21 mouse cellular contexts compared by ENCODE assay signal in genomic region chr10:45144038-45144817, GRCm38 (mm10). TPM values are rescaled to one million over a fixed set of nuclear protein-coding genes. Genes with fewer than 3 reads are reported as not detected.
A peak's percentile ranks its signal among the peaks of the same experiment; 100 is the strongest.
DNase-seq lines count a peak whose midpoint lies in the region; ATAC-seq and TF ChIP-seq lines count a peak whose summit lies in the region.
"Had no signal": no experiment of that assay in that cellular context is flagged by ENCODE, and none has a peak within 500 bp of the region (broad histone marks: within the 10 kb centered on the region; RNA-seq: fewer than 3 reads in every experiment).

No protein-coding gene starts in this region.

- H3K9me3 ChIP-seq in forebrain, embryonic 16.5 days (ENCODE audit: control insufficient read depth, low read length), result no peaks in the 10 kb centered on the region
- H3K9me3 ChIP-seq in forebrain, embryonic 15.5 days, result no peaks in the 10 kb centered on the region
- no peaks in the 10 kb centered on the region for H3K9me3 ChIP-seq in heart, embryonic 11.5 days (replicated peaks; ENCODE audit: control insufficient read depth, low read length)
- H3K9me3 ChIP-seq in heart, embryonic 15.5 days (replicated peaks), result no peaks in the 10 kb centered on the region
- H3K9me3 ChIP-seq: embryonic facial prominence, embryonic 13.5 days; hindbrain, embryonic 10.5 days; intestine, embryonic 15.5 days had no signal

- 78% methylated on average over 6 of the region's 6 CpGs for WGBS in forebrain, embryonic 16.5 days
- 79% methylated on average over 6 of the region's 6 CpGs for WGBS in forebrain, embryonic 15.5 days
- WGBS in heart, embryonic 11.5 days (ENCODE audit: insufficient replicate concordance), result 85% methylated on average over 6 of the region's 6 CpGs
- 84% methylated on average over 6 of the region's 6 CpGs for WGBS in heart, embryonic 15.5 days

- TF ChIP-seq CTCF in layer of hippocampus, adult 2 months (conservative IDR thresholded peaks at IDR 0.05), result no peak

- no peaks in the 10 kb centered on the region for H3K27me3 ChIP-seq in forebrain, embryonic 16.5 days (replicated peaks; ENCODE audit: control insufficient read depth, insufficient read depth, low read length)
- H3K27me3 ChIP-seq in forebrain, embryonic 15.5 days, result no peaks in the 10 kb centered on the region
- no peaks in the 10 kb centered on the region for H3K27me3 ChIP-seq in heart, embryonic 11.5 days (ENCODE audit: control insufficient read depth, insufficient read depth, low read length)
- H3K27me3 ChIP-seq in heart, embryonic 15.5 days, result no peaks in the 10 kb centered on the region
- H3K27me3 ChIP-seq: CH12.LX; embryonic facial prominence, embryonic 13.5 days; intestine, embryonic 15.5 days; Patski had no signal

- no peak overlapping the region for H3K27ac ChIP-seq in forebrain, embryonic 16.5 days (ENCODE audit: low read length)
- no peak overlapping the region for H3K27ac ChIP-seq in forebrain, embryonic 15.5 days (replicated peaks)
- peak overlapping the region; percentile 12; the same call in 1 of the 2 replicates for H3K27ac ChIP-seq in heart, embryonic 11.5 days (ENCODE audit: low read depth, low read length)
- peak overlapping the region; percentile 82 for H3K27ac ChIP-seq in heart, embryonic 15.5 days
- no peak overlapping the region for H3K27ac ChIP-seq in layer of hippocampus, adult 2 months
- H3K27ac ChIP-seq: embryonic facial prominence, embryonic 13.5 days; hindbrain, embryonic 10.5 days; hindbrain, embryonic 14.5 days; intestine, embryonic 15.5 days had no signal

- no peak overlapping the region for H3K9ac ChIP-seq in forebrain, embryonic 16.5 days (replicated peaks; ENCODE audit: low read depth, low read length)
- H3K9ac ChIP-seq in forebrain, embryonic 15.5 days (replicated peaks), result no peak overlapping the region
- no peak overlapping the region for H3K9ac ChIP-seq in heart, embryonic 11.5 days (ENCODE audit: low read depth, low read length)
- H3K9ac ChIP-seq in heart, embryonic 15.5 days, result no peak overlapping the region
- H3K9ac ChIP-seq: embryonic facial prominence, embryonic 13.5 days; hindbrain, embryonic 14.5 days; intestine, embryonic 15.5 days had no signal

- no peak overlapping the region for H3K4me3 ChIP-seq in forebrain, embryonic 16.5 days (replicated peaks; ENCODE audit: low read length)
- H3K4me3 ChIP-seq in forebrain, embryonic 15.5 days, result no peak overlapping the region
- H3K4me3 ChIP-seq in heart, embryonic 11.5 days (ENCODE audit: low read depth, low read length), result no peak overlapping the region
- H3K4me3 ChIP-seq in heart, embryonic 15.5 days, result no peak overlapping the region
- no peak overlapping the region for H3K4me3 ChIP-seq in layer of hippocampus, adult 2 months
- H3K4me3 ChIP-seq: embryonic facial prominence, embryonic 13.5 days; hindbrain, embryonic 10.5 days; intestine, embryonic 15.5 days had no signal

- H3K36me3 ChIP-seq in forebrain, embryonic 16.5 days (ENCODE audit: control insufficient read depth, insufficient read depth), result no peaks in the 10 kb centered on the region
- 0 out of 2 replicates have a peak, but pooled peaks cover 2% of the 10 kb centered on the region for H3K36me3 ChIP-seq in forebrain, embryonic 15.5 days
- 0 out of 2 replicates have a peak, but pooled peaks cover 2% of the 10 kb centered on the region for H3K36me3 ChIP-seq in heart, embryonic 11.5 days (ENCODE audit: control insufficient read depth, insufficient read depth, low read length)
- H3K36me3 ChIP-seq in heart, embryonic 15.5 days, result no peaks in the 10 kb centered on the region; the same call in 1 of the 2 replicates
- H3K36me3 ChIP-seq: intestine, embryonic 15.5 days had no signal

- H3K4me2 ChIP-seq in forebrain, embryonic 16.5 days (ENCODE audit: low read length), result no peak overlapping the region
- no peak overlapping the region for H3K4me2 ChIP-seq in forebrain, embryonic 15.5 days (replicated peaks)
- no peak overlapping the region for H3K4me2 ChIP-seq in heart, embryonic 11.5 days
- H3K4me2 ChIP-seq in heart, embryonic 15.5 days, result no peak overlapping the region
- H3K4me2 ChIP-seq: embryonic facial prominence, embryonic 13.5 days; hindbrain, embryonic 14.5 days; intestine, embryonic 15.5 days had no signal

- H3K4me1 ChIP-seq in forebrain, embryonic 16.5 days (replicated peaks; ENCODE audit: control insufficient read depth, insufficient read depth, low read length), result 0 out of 2 replicates have a peak, but pooled peaks cover 4% of the 10 kb centered on the region
- peaks cover 14% of the 10 kb centered on the region; the same call in 1 of the 2 replicates for H3K4me1 ChIP-seq in forebrain, embryonic 15.5 days
- H3K4me1 ChIP-seq in heart, embryonic 11.5 days (ENCODE audit: control insufficient read depth, insufficient read depth, low read length), result peaks cover 32% of the 10 kb centered on the region
- H3K4me1 ChIP-seq in heart, embryonic 15.5 days (replicated peaks), result peaks cover 55% of the 10 kb centered on the region
- H3K4me1 ChIP-seq: intestine, embryonic 15.5 days had no signal

- peak; percentile 21; the same call in 1 of the 2 replicates for ATAC-seq in forebrain, embryonic 16.5 days
- ATAC-seq in forebrain, embryonic 15.5 days (replicated peaks), result no peak
- no peak for ATAC-seq in heart, embryonic 11.5 days (replicated peaks; ENCODE audit: insufficient number of reproducible peaks, low FRiP score, low TSS enrichment)
- peak; percentile 57; the same call in 1 of the 2 replicates for ATAC-seq in heart, embryonic 15.5 days (replicated peaks; ENCODE audit: insufficient number of reproducible peaks, insufficient read depth, low FRiP score, low read depth)
- ATAC-seq: activated CD4-positive, CD25-positive, alpha-beta regulatory T cell, adult 4 months; intestine, embryonic 15.5 days; Patski had no signal

- no peak for DNase-seq in heart, adult 8-10 months (ENCODE audit: low spot score)
- no peak for DNase-seq in heart, adult 9 months (ENCODE audit: low spot score in 2 of 2)
- DNase-seq in layer of hippocampus, adult 2 months (ENCODE audit: low spot score in 2 of 2), result no peak
- DNase-seq: adrenal gland, postnatal 14 days; cerebellum, adult 18-20 months; cerebellum, adult 9-11 months; cerebellum, postnatal 36 days; gastrocnemius, postnatal 10 days; kidney, adult 18-20 months; kidney, postnatal 10 days had no signal

RNA-seq across cellular contexts. Expression of gene Popdc3, which starts 33.7 kb away (rescaled TPM):
- polyA plus RNA-seq in forebrain, embryonic 16.5 days (2015; fragmentation: Nextera tagmentation; extraction: Ambion mirVana), result 0.41 and 0.68 TPM in 2 replicates
- polyA plus RNA-seq in forebrain, embryonic 15.5 days (2015; fragmentation: Nextera tagmentation; extraction: Ambion mirVana), result 0.38 and 0.47 TPM in 2 replicates
- polyA plus RNA-seq in heart, embryonic 11.5 days (2014; fragmentation: Nextera tagmentation; extraction: Ambion mirVana), result 15.5 and 19.2 TPM in 2 replicates
- 10 to 100 TPM; 25.5 to 40.5 (median 31.9) TPM for total RNA-seq in heart, adult 8-10 months (2022)
- polyA plus RNA-seq in heart, embryonic 15.5 days (2015; fragmentation: Nextera tagmentation; extraction: Ambion mirVana), result 39.3 and 47.7 TPM in 2 replicates
- total RNA-seq in layer of hippocampus, adult 2 months (2021), result 1 to 10 TPM; 4.0 to 7.3 TPM
- polyA plus RNA-seq: activated CD4-positive, CD25-positive, alpha-beta regulatory T cell, adult 4 months had no signal

Comparison
In these comparisons a context has a peak if more than half of its experiments do, and no peak if none do; other contexts are left out.
1. ATAC-seq: peak in forebrain, embryonic 16.5 days (single experiment) and heart, embryonic 15.5 days (single experiment); none in forebrain, embryonic 15.5 days (single experiment) and heart, embryonic 11.5 days (single experiment).
2. H3K27ac ChIP-seq: peak in heart, embryonic 11.5 days (single experiment) and heart, embryonic 15.5 days (single experiment); none in forebrain, embryonic 16.5 days (single experiment), forebrain, embryonic 15.5 days (single experiment) and layer of hippocampus, adult 2 months (single experiment).